Mouse (Mus musculus): ENCODE results near the gene A230072I06Rik.

DNA sequence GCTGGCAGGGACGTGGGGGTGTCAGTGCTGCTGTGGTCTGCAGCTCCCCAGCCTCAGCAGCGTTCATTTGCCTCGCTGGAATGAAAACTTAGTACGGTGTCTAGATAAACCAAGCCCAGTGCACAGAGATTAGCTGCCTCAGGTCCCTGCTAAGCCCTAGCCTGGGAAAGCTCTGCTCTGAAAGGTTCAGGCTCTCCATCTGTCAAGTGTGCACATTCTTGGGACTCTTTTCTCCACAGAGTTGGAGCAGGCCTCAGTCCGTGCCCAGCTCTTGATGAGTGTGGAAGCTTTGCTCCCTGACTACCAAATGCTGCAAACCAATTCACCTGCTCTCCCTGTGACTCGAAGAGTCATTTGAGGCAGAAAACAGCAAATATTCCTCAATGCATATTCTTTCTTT is 43.5 kb downstream of the A230072I06Rik start:
- TF ChIP-seq CTCF (IDR thresholded peaks at IDR 0.05) (no peak), EP300 (IDR thresholded peaks at IDR 0.05) (no peak)

Measured in lung, postnatal 0 days (tissue).